ENCODE assay signal across 22 mouse cellular contexts in genomic region chr6:8368198-8368864, GRCm38 (mm10).
DNase-seq lines count a peak whose midpoint lies in the region; ATAC-seq lines count a peak whose summit lies in the region.
"Had no signal": no experiment of that assay in that cellular context is flagged by ENCODE, and none has a peak within 500 bp of the region (broad histone marks: within the 10 kb centered on the region; RNA-seq: fewer than 3 reads in every experiment).

No protein-coding gene starts in this region.

- no peak overlapping the region for H3K9ac ChIP-seq in hindbrain, embryonic 13.5 days
- no peak overlapping the region for H3K9ac ChIP-seq in hindbrain, embryonic 16.5 days (ENCODE audit: low read depth, low read length)
- H3K9ac ChIP-seq in neural tube, embryonic 12.5 days: no peak overlapping the region
- H3K9ac ChIP-seq: embryonic facial prominence, embryonic 12.5 days; limb, embryonic 15.5 days; liver, embryonic 14.5 days; lung, embryonic 15.5 days had no signal

- DNase-seq in embryo, embryonic 10.5 days (ENCODE audit: low spot score): peak; percentile 28
- no peak for DNase-seq in embryo, embryonic 10 days (ENCODE audit: low spot score)
- DNase-seq in neural tube, embryonic 10.5 days (ENCODE audit: extremely low spot score, low spot score): no peak
- no peak for DNase-seq in ovary, postnatal 10 days (ENCODE audit: low spot score)
- DNase-seq: adrenal gland, postnatal 14 days; cerebellum, adult 9-10 months; gastrocnemius, postnatal 36 days; heart, adult 2 months; kidney, adult 18-20 months; left cerebral cortex, postnatal 4 days; lung, postnatal 36 days; thymus, adult 18-20 months; thymus, postnatal 36 days had no signal

- H3K27ac ChIP-seq in hindbrain, embryonic 13.5 days: no peak overlapping the region
- H3K27ac ChIP-seq in hindbrain, embryonic 16.5 days (ENCODE audit: low read depth, low read length): no peak overlapping the region
- H3K27ac ChIP-seq in neural tube, embryonic 12.5 days: no peak overlapping the region
- H3K27ac ChIP-seq: embryonic facial prominence, embryonic 12.5 days; heart, adult 2 months; left cerebral cortex, adult 2 months; limb, embryonic 15.5 days; liver, embryonic 14.5 days; lung, embryonic 15.5 days had no signal

- peaks cover 12% of the 10 kb centered on the region for H3K4me1 ChIP-seq in hindbrain, embryonic 13.5 days (replicated peaks)
- H3K4me1 ChIP-seq in hindbrain, embryonic 16.5 days (ENCODE audit: control insufficient read depth, insufficient read depth, low read depth, low read length): no peaks in the 10 kb centered on the region
- H3K4me1 ChIP-seq in neural tube, embryonic 12.5 days: no peaks in the 10 kb centered on the region
- H3K4me1 ChIP-seq: embryonic facial prominence, embryonic 12.5 days; limb, embryonic 15.5 days had no signal

- H3K36me3 ChIP-seq in hindbrain, embryonic 13.5 days: peaks cover 4% of the 10 kb centered on the region
- H3K36me3 ChIP-seq in hindbrain, embryonic 16.5 days (ENCODE audit: control insufficient read depth, insufficient read depth, low read length): 0 out of 2 replicates have a peak, but pooled peaks cover 2% of the 10 kb centered on the region
- H3K36me3 ChIP-seq in neural tube, embryonic 12.5 days: no peaks in the 10 kb centered on the region
- H3K36me3 ChIP-seq: embryonic facial prominence, embryonic 12.5 days; limb, embryonic 15.5 days; lung, embryonic 15.5 days had no signal

- ATAC-seq in hindbrain, embryonic 13.5 days (ENCODE audit: low FRiP score): 0 out of 2 replicates have a peak, but pooled peaks have one; percentile 57
- ATAC-seq in hindbrain, embryonic 16.5 days: no peak
- ATAC-seq in neural tube, embryonic 12.5 days (ENCODE audit: low FRiP score, low read depth): peak; percentile 67; the same call in 1 of the 2 replicates

- H3K4me2 ChIP-seq in hindbrain, embryonic 13.5 days: no peak overlapping the region
- no peak overlapping the region for H3K4me2 ChIP-seq in hindbrain, embryonic 16.5 days (ENCODE audit: low read length)
- H3K4me2 ChIP-seq in neural tube, embryonic 12.5 days (replicated peaks): no peak overlapping the region
- H3K4me2 ChIP-seq: embryonic facial prominence, embryonic 12.5 days; limb, embryonic 15.5 days; lung, embryonic 15.5 days had no signal

- 34% methylated on average over 2 of the region's 2 CpGs for WGBS in hindbrain, embryonic 13.5 days
- WGBS in hindbrain, embryonic 16.5 days: 50% methylated on average over 2 of the region's 2 CpGs
- 46% methylated on average over 2 of the region's 2 CpGs for WGBS in neural tube, embryonic 12.5 days

- H3K9me3 ChIP-seq in hindbrain, embryonic 13.5 days: no peaks in the 10 kb centered on the region
- no peaks in the 10 kb centered on the region for H3K9me3 ChIP-seq in hindbrain, embryonic 16.5 days (ENCODE audit: control insufficient read depth, low read length)
- H3K9me3 ChIP-seq in neural tube, embryonic 12.5 days: no peaks in the 10 kb centered on the region
- H3K9me3 ChIP-seq: embryonic facial prominence, embryonic 12.5 days; limb, embryonic 15.5 days; lung, embryonic 15.5 days had no signal

- H3K4me3 ChIP-seq in hindbrain, embryonic 13.5 days: no peak overlapping the region
- no peak overlapping the region for H3K4me3 ChIP-seq in hindbrain, embryonic 16.5 days (ENCODE audit: low read length)
- H3K4me3 ChIP-seq in neural tube, embryonic 12.5 days: no peak overlapping the region
- H3K4me3 ChIP-seq: embryonic facial prominence, embryonic 12.5 days; heart, adult 2 months; left cerebral cortex, adult 2 months; limb, embryonic 15.5 days; lung, embryonic 15.5 days; megakaryocyte, embryonic 14.5 days had no signal

- no peaks in the 10 kb centered on the region for H3K27me3 ChIP-seq in hindbrain, embryonic 13.5 days
- H3K27me3 ChIP-seq in hindbrain, embryonic 16.5 days (replicated peaks; ENCODE audit: control insufficient read depth, insufficient read depth, low read length): no peaks in the 10 kb centered on the region
- H3K27me3 ChIP-seq in neural tube, embryonic 12.5 days (replicated peaks): no peaks in the 10 kb centered on the region
- H3K27me3 ChIP-seq: embryonic facial prominence, embryonic 12.5 days; limb, embryonic 15.5 days; lung, embryonic 15.5 days; megakaryocyte, embryonic 14.5 days had no signal
